Mouse (Mus musculus) stomach, embryonic 16.5 days (tissue): ENCODE data around the gene Lce3f. TPM values are rescaled to one million over a fixed set of nuclear protein-coding genes. Genes with fewer than 3 reads are reported as not detected.
A peak's percentile ranks its signal among the peaks of the same experiment; 100 is the strongest.

Source experiments
- ATAC-seq: fragments of 200-750 bp; cut with Nextera tagmentation; 2 replicates; pipeline ENCODE4 v1.8.0; 2017; ENCODE audit warnings: moderate number of reproducible peaks, moderate TSS enrichment; ENCODE audit not compliant: insufficient read depth, low FRiP score
- H3K27ac ChIP-seq: fragments of 300-500 bp; sonication (generic); 2 replicates; pipeline ENCODE4 v1.5.1; 2014; ENCODE audit warnings: low read length
- H3K27me3 ChIP-seq: fragments of 300-500 bp; sonication (generic); 2 replicates; pipeline ENCODE4 v1.6.1; 2014; ENCODE audit warnings: low read length, control low read depth, mixed read lengths; ENCODE audit not compliant: control insufficient read depth, insufficient read depth
- H3K36me3 ChIP-seq: fragments of 300-500 bp; sonication (generic); 2 replicates; pipeline ENCODE4 v1.6.1; 2014; ENCODE audit warnings: low read length; ENCODE audit not compliant: control insufficient read depth, insufficient read depth
- H3K4me1 ChIP-seq: fragments of 300-500 bp; sonication (generic); 2 replicates; pipeline ENCODE4 v1.6.1; 2014; ENCODE audit warnings: low read length, control low read depth, mixed read lengths; ENCODE audit not compliant: control insufficient read depth, insufficient read depth
- H3K4me2 ChIP-seq: fragments of 300-500 bp; sonication (generic); 2 replicates; pipeline ENCODE4 v1.6.1; 2014; ENCODE audit warnings: low read depth, low read length, mixed read lengths
- H3K4me3 ChIP-seq: fragments of 300-500 bp; sonication (generic); replicated peaks from 2 replicates; pipeline ENCODE4 v1.5.1; 2014; ENCODE audit warnings: mild to moderate bottlenecking, low read length
- H3K9ac ChIP-seq: fragments of 300-500 bp; sonication (generic); 2 replicates; pipeline ENCODE4 v1.6.1; 2014; ENCODE audit warnings: low read length
- H3K9me3 ChIP-seq: fragments of 300-500 bp; sonication (generic); replicated peaks from 2 replicates; pipeline ENCODE4 v1.6.1; 2016; ENCODE audit warnings: low read length, control low read depth; ENCODE audit not compliant: control insufficient read depth
- WGBS: fragments of 180-500 bp; shearing (Covaris S2); extraction: QIAGEN DNeasy Blood & Tissue Kit; methylation state at CpG from one replicate; pipeline ENCODE4 v1.1.7; 2014; 5-methylcytosine and 5-hydroxymethylcytosine counted together
- polyA plus RNA-seq: library from polyadenylated mRNA; unstranded; fragments of >200 nt; fragmentation: Nextera tagmentation; extraction: Ambion mirVana; gene quantifications from 2 replicates; pipeline ENCODE4 v1.2.1, GENCODE M21; 2015

The Lce3f gene
- polyA plus RNA-seq, 1 experiment from 2014 or later, result 25.6 TPM

DNA sequence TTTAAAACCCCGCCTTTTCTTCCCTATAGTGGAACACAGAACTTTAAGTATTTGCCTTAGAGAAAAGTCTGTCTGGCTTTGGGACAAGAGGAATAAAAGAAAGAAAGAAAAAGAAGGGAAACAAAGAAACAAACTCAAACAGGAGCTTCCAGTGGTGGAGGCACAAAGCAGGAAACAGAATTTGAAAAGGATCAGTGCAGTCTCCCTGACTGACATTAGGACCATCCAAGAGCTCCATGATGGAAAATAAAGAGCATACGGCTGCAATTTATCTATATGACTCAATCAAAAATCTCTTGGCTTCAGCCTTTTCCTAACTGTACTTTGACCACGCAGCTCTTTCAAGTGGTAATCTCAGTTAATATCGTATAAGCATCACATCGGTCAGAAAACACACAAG, 22.8 kb downstream of the Lce3f start:
- Histone ChIP-seq H3K36me3 (no peaks in the 10 kb centered on the region), H3K9ac (peak overlapping the region; percentile 63), H3K4me3 (peak overlapping the region; percentile 49), H3K27me3 (no peaks in the 10 kb centered on the region), H3K4me1 (no peaks in the 10 kb centered on the region), H3K9me3 (no peaks in the 10 kb centered on the region), H3K4me2 (peak overlapping the region; percentile 82), H3K27ac (no peak overlapping the region)
- WGBS, result 26% methylated on average over 5 of the region's 5 CpGs
- ATAC-seq, result no peak

DNA sequence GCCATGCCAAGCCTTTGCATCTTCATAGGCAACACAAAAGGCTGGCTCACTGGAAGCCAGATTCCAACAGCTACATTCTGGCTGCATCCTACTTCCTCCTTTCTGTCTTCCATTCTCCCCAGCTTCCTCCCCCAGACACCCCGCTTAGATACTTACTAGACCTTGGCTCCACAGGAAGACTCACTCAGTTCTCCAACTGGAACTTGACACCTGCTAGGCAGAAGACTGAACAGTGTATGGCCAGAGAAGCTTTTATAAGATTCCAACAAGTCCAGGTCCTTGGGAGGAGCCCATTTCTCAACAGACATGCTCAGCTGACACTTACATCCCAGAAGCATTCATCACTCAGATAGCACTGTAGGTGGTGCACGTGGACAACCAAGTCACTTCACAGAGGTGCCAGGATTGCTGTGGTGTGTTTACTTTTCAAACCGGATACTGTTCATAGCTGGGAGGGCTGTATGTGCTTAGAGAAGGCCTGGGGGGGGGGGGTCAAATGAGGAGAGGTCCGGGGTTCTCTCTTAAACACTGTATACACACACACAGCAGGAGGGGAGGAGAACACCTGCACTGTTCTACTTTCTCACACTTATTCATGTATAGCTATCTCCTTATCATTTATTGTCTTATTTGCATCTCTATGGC, 23.6 kb downstream of the Lce3f start, which contains the start of gene Crct1:
Gene Crct1 (minus strand): TSS at position 228 of the 645 bp plus-strand sequence.
- Histone ChIP-seq H3K27me3 (no peaks in the 10 kb centered on the region), H3K36me3 (no peaks in the 10 kb centered on the region), H3K9me3 (no peaks in the 10 kb centered on the region), H3K4me3 (peak within 1 kb of the TSS; percentile 49), H3K9ac (peak within 1 kb of the TSS; percentile 63), H3K27ac (no peak within 1 kb of the TSS), H3K4me1 (no peaks in the 10 kb centered on the region), H3K4me2 (peak within 1 kb of the TSS; percentile 82)
- ATAC-seq, result no peak
- 23% methylated on average over 4 of the region's 4 CpGs for WGBS

DNA sequence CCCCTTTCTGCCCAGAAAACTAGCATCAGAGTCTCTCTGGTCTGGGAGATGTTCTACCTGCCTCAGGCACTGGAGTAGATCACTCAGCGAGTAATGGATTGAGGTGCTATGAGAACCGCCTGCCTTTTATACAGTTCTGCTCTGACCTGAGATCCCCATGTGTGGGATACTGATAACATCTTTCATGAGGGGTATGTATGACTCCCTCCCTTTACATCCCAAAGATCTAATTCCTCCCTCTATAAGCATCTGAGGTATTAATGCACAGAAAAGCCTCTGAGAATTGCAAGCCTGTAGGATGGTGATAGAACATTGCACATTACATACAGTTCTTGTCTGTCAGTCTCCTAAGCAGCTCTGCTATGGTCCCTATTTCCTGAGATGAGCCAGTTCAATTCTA, 26.9 kb downstream of the Lce3f start, which contains the start of gene Lce1m:
Gene Lce1m (minus strand): TSS at position 101 of the 400 bp plus-strand sequence.
- H3K4me3 ChIP-seq, result no peak within 1 kb of the TSS
- WGBS, result 92% methylated on average over 2 of the region's 2 CpGs
- H3K36me3 ChIP-seq, result no peaks in the 10 kb centered on the region
- no peak for ATAC-seq
- H3K27ac ChIP-seq, result no peak within 1 kb of the TSS
- H3K9me3 ChIP-seq, result no peaks in the 10 kb centered on the region
- no peaks in the 10 kb centered on the region for H3K27me3 ChIP-seq
- no peak within 1 kb of the TSS for H3K9ac ChIP-seq
- no peaks in the 10 kb centered on the region for H3K4me1 ChIP-seq
- no peak within 1 kb of the TSS for H3K4me2 ChIP-seq

DNA sequence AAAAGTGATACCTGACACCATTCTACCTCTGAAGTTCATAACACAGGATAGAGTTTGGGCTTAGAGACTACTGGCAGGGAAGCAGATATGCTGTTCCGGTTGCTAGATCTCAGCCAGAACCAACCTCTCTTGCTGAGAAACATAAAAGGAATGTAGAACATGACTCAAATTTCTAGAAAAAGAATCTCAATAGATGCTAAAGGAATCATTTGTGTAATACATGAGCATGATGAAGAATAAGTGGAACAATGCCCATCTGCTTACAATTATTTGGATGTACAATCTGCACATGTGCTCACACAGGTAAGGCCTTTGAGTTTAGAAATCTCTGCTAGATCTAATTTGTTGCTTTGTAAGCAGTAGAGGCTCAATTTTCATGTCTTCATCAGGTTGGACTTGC, 29.1 kb downstream of the Lce3f start:
- 88% methylated on average over 1 of the region's 1 CpGs for WGBS
- Histone ChIP-seq H3K4me2 (no peak overlapping the region), H3K27me3 (no peaks in the 10 kb centered on the region), H3K9ac (no peak overlapping the region), H3K27ac (no peak overlapping the region), H3K4me1 (no peaks in the 10 kb centered on the region), H3K36me3 (no peaks in the 10 kb centered on the region), H3K4me3 (no peak overlapping the region), H3K9me3 (no peaks in the 10 kb centered on the region)
- no peak for ATAC-seq

DNA sequence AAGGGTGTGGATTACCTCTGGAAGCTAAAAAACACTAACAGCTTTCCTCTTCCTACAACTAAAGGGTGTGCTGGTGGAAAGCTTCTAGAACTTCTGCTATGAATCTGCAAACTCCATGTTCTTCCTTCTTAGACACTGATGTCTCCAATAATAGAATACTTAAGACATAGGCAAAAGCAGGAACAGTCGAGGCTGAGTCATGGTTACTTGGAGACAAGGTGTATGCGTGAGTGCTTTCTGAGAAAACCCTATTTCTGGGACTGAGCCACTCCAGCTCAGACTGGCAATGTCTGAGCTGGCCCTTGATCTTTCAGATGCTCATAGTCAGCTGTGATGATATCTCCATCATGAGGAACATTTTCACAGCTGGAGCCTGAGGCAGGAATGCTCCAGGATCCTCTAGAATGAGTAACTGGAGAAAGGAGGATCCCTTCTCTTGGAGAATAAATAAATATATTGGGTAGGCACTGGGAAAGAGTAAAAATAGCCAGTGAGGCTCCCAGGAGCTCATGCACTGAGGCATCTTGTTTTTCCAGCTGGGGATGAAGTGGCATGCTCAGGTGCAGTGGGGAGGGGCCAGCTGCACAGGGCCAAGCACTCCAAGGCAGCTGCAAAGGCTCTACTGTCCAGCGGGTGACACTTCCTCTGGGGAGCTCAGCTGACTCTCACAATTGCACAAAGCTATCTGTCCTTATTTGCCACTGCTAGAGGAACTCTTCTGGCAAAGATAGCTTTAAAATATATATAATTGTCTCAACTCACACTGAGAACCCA, 31.6 kb downstream of the Lce3f start:
- Histone ChIP-seq H3K4me1 (no peaks in the 10 kb centered on the region), H3K27me3 (no peaks in the 10 kb centered on the region), H3K9ac (no peak overlapping the region), H3K36me3 (no peaks in the 10 kb centered on the region), H3K4me3 (no peak overlapping the region), H3K9me3 (no peaks in the 10 kb centered on the region), H3K4me2 (no peak overlapping the region), H3K27ac (no peak overlapping the region)
- no peak for ATAC-seq
- 72% methylated on average over 3 of the region's 3 CpGs for WGBS

DNA sequence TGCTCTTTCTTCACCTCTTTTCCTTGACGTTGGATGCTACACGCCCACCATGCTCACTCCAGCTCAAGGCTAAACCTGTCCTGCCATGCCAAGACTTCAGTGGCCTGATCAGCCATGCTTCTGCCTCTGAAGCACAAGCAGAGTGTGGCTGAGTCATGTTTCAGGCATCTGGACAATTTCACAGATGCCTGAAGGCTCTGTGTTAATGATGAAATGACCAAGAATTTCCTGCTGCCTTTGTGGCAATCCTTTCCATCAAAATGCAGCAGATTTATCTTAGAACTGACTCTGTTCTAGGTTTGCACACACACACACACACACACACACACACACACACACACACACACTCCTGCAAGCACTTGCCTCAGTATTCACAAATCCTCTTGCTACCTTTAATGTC, 33.5 kb downstream of the Lce3f start:
- Histone ChIP-seq H3K4me3 (no peak overlapping the region), H3K27ac (no peak overlapping the region), H3K9me3 (no peaks in the 10 kb centered on the region), H3K4me2 (no peak overlapping the region), H3K36me3 (no peaks in the 10 kb centered on the region), H3K4me1 (no peaks in the 10 kb centered on the region), H3K27me3 (no peaks in the 10 kb centered on the region), H3K9ac (no peak overlapping the region)
- ATAC-seq, result no peak
- WGBS, result 78% methylated on average over 2 of the region's 2 CpGs

DNA sequence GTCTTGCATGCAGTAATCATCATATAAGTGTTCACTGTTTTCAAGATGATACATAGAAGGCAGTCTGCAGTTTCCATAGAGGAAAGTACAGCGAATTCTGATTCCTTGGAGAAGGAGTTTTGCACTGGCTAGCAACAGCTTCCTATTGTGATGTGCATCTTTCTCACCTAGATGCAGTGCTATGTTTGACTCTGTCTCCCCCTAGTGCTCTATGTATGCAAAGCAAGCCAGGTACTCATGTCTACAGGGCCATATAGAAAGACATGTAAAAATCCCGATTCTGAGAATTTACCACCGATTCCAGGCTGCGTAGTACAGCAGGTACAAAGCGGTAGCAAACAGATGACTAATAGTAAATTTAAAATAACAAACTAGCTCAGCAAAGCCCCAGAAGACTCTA, 39.4 kb downstream of the Lce3f start:
- Histone ChIP-seq H3K27me3 (no peaks in the 10 kb centered on the region), H3K4me2 (no peak overlapping the region), H3K4me3 (no peak overlapping the region), H3K27ac (no peak overlapping the region), H3K9me3 (no peaks in the 10 kb centered on the region), H3K36me3 (no peaks in the 10 kb centered on the region), H3K4me1 (no peaks in the 10 kb centered on the region), H3K9ac (no peak overlapping the region)
- ATAC-seq, result no peak
- WGBS, result 50% methylated on average over 5 of the region's 5 CpGs

Other genes starting within 250 kb of the Lce3f start
- gene Lce1g, start 239.9 kb upstream of the Lce3f start, polyA plus RNA-seq, result not detected in 2 replicates
- not detected in 2 replicates for gene Lce1h, start 227.2 kb upstream of the Lce3f start, polyA plus RNA-seq
- 0.32 TPM in 1 of 2 replicates, not detected in the other for gene Lce1i, start 213.3 kb upstream of the Lce3f start, polyA plus RNA-seq
- not detected in 2 replicates for gene Lce1j, start 201.7 kb upstream of the Lce3f start, polyA plus RNA-seq
- not detected in 2 replicates for gene Lce1k, start 184.3 kb upstream of the Lce3f start, polyA plus RNA-seq
- 0.84 and 1.4 TPM in 2 replicates for gene Kprp, start 165.0 kb upstream of the Lce3f start, polyA plus RNA-seq
- not detected in 2 replicates for gene Lce1l, start 140.9 kb upstream of the Lce3f start, polyA plus RNA-seq
- gene 2310050C09Rik, start 122.0 kb upstream of the Lce3f start, polyA plus RNA-seq, result not detected in 2 replicates
- gene Lce3a, start 66.0 kb upstream of the Lce3f start, polyA plus RNA-seq, result 7.5 and 10.8 TPM in 2 replicates
- 1.7 and 2.1 TPM in 2 replicates for gene Lce3b, start 59.2 kb upstream of the Lce3f start, polyA plus RNA-seq
- 3.7 and 4.0 TPM in 2 replicates for gene Lce3c, start 47.7 kb upstream of the Lce3f start, polyA plus RNA-seq
- gene Lce3d, start 34.8 kb upstream of the Lce3f start, polyA plus RNA-seq, result not detected in 2 replicates
- 5.9 TPM in 2 replicates for gene Lce3e, start 25.2 kb upstream of the Lce3f start, polyA plus RNA-seq
- gene Crct1, start 23.5 kb downstream of the Lce3f start, polyA plus RNA-seq, result 83.5 and 173 TPM in 2 replicates
- gene Lce1m, start 26.8 kb downstream of the Lce3f start, polyA plus RNA-seq, result 0.15 TPM in 1 of 2 replicates, not detected in the other
- gene Gm4858, start 76.6 kb downstream of the Lce3f start, polyA plus RNA-seq, result not detected in 2 replicates
- 1.6 and 2.4 TPM in 2 replicates for gene Crnn, start 152.6 kb downstream of the Lce3f start, polyA plus RNA-seq
- gene Flg2, start 205.1 kb downstream of the Lce3f start, polyA plus RNA-seq, result not detected in 2 replicates